ENCODE assay signal across 9 mouse cellular contexts in genomic region chr2:180562146-180562545, GRCm38 (mm10).
"Had no signal": no experiment of that assay in that cellular context is flagged by ENCODE, and none has a peak within 500 bp of the region (broad histone marks: within the 10 kb centered on the region; RNA-seq: fewer than 3 reads in every experiment).

No protein-coding gene starts in this region.

- H3K36me3 ChIP-seq: limb, embryonic 15.5 days; liver, embryonic 12.5 days; midbrain, embryonic 13.5 days; neural tube, embryonic 15.5 days had no signal

- H3K27ac ChIP-seq: limb, embryonic 15.5 days; liver, embryonic 12.5 days; midbrain, embryonic 13.5 days; neural tube, embryonic 15.5 days had no signal

- DNase-seq: kidney, postnatal 14 days; left cerebral cortex, postnatal 4 days; thymus, adult 18-20 months; thymus, postnatal 14 days had no signal

- H3K9ac ChIP-seq: limb, embryonic 15.5 days; liver, embryonic 12.5 days; midbrain, embryonic 13.5 days; neural tube, embryonic 15.5 days had no signal

- H3K27me3 ChIP-seq: limb, embryonic 15.5 days; liver, embryonic 12.5 days; neural tube, embryonic 15.5 days had no signal

- H3K4me3 ChIP-seq: limb, embryonic 15.5 days; liver, embryonic 12.5 days; midbrain, embryonic 13.5 days; myocyte; neural tube, embryonic 15.5 days had no signal

- ATAC-seq: liver, embryonic 12.5 days; midbrain, embryonic 13.5 days had no signal

- H3K4me2 ChIP-seq: limb, embryonic 15.5 days; liver, embryonic 12.5 days; midbrain, embryonic 13.5 days; neural tube, embryonic 15.5 days had no signal

- H3K9me3 ChIP-seq: limb, embryonic 15.5 days; liver, embryonic 12.5 days; midbrain, embryonic 13.5 days; neural tube, embryonic 15.5 days had no signal

- H3K4me1 ChIP-seq: limb, embryonic 15.5 days; liver, embryonic 12.5 days had no signal
